Mouse (Mus musculus) ES-E14 (cell line): ENCODE results near the gene Fam118b.

ENCODE experiments used
- CHD2 ChIP-seq: IDR thresholded peaks from 2 replicates; pipeline ENCODE4 v1.6.1; 2014; ENCODE audit warnings: mild to moderate bottlenecking, low read depth, low read length, inconsistent platforms
- MAFK ChIP-seq: IDR thresholded peaks from 2 replicates; pipeline ENCODE4 v1.6.1; 2014; ENCODE audit warnings: mild to moderate bottlenecking, low read depth, low read length, inconsistent platforms; ENCODE audit not compliant: insufficient read depth
- ZNF384 ChIP-seq: IDR thresholded peaks from 2 replicates; pipeline ENCODE4 v1.6.1; 2012; ENCODE audit warnings: low read depth, low read length, inconsistent platforms

- no peak for TF ChIP-seq ZNF384
- no peak for TF ChIP-seq MAFK
- TF ChIP-seq CHD2, result no peak
Observed at GRCm38 (mm10) chr9:35197625-35198024, 70.0 kb downstream of the Fam118b start.
